Mouse (Mus musculus) heart, embryonic 16.5 days (tissue): ENCODE measurements around the gene Hmga1b. TPM values are rescaled to one million over a fixed set of nuclear protein-coding genes. Genes with fewer than 3 reads are reported as not detected.
A peak's percentile ranks its signal among the peaks of the same experiment; 100 is the strongest.
"Not testable (repeated sequence)": the region's sequence is repeated elsewhere in the genome, so short reads cannot be mapped to it uniquely, and the experiment has no call there.

ENCODE experiments used
- ATAC-seq: fragments of 200-750 bp; cut with Nextera tagmentation; replicated peaks from 2 replicates; pipeline ENCODE4 v1.8.0; 2017; ENCODE audit warnings: moderate number of reproducible peaks; ENCODE audit not compliant: insufficient read depth, low FRiP score; ENCODE audit errors: extremely low read depth
- H3K27ac ChIP-seq: fragments of 300-500 bp; sonication (generic); 2 replicates; pipeline ENCODE4 v1.5.1; 2014; ENCODE audit warnings: mild to moderate bottlenecking, low read length, control low read depth, moderate library complexity
- H3K27me3 ChIP-seq: fragments of 300-500 bp; sonication (generic); 2 replicates; pipeline ENCODE4 v1.6.1; 2014; ENCODE audit warnings: low read length, mixed read lengths; ENCODE audit not compliant: control insufficient read depth, insufficient read depth
- H3K36me3 ChIP-seq: fragments of 300-500 bp; sonication (generic); 2 replicates; pipeline ENCODE4 v1.6.1; 2014; ENCODE audit not compliant: control insufficient read depth, insufficient read depth
- H3K4me1 ChIP-seq: fragments of 300-500 bp; sonication (generic); 2 replicates; pipeline ENCODE4 v1.6.1; 2014; ENCODE audit warnings: low read length, mixed read lengths; ENCODE audit not compliant: control insufficient read depth, insufficient read depth
- H3K4me2 ChIP-seq: fragments of 300-500 bp; sonication (generic); 2 replicates; pipeline ENCODE4 v1.6.1; 2014; ENCODE audit warnings: low read depth, mild to moderate bottlenecking, control low read depth, low read length
- H3K4me3 ChIP-seq: fragments of 300-500 bp; sonication (generic); 2 replicates; pipeline ENCODE4 v1.5.1; 2014; ENCODE audit warnings: mild to moderate bottlenecking, control low read depth, low read length
- H3K9ac ChIP-seq: fragments of 300-500 bp; sonication (generic); 2 replicates; pipeline ENCODE4 v1.6.1; 2014; ENCODE audit warnings: low read length, control low read depth
- H3K9me3 ChIP-seq: fragments of 300-500 bp; sonication (generic); replicated peaks from 2 replicates; pipeline ENCODE4 v1.6.1; 2016; ENCODE audit warnings: low read length; ENCODE audit not compliant: control insufficient read depth
- WGBS: fragments of 180-500 bp; shearing (Covaris S2); extraction: QIAGEN DNeasy Blood & Tissue Kit; methylation state at CpG from one replicate; pipeline ENCODE4 v1.1.7; 2014; 5-methylcytosine and 5-hydroxymethylcytosine counted together
- polyA plus RNA-seq: library from polyadenylated mRNA; unstranded; fragments of >200 nt; fragmentation: Nextera tagmentation; extraction: Ambion mirVana; gene quantifications from 2 replicates; pipeline ENCODE4 v1.2.1, GENCODE M21; 2015

Hmga1b gene
- polyA plus RNA-seq: 1.3 and 6.9 TPM in 2 replicates

DNA sequence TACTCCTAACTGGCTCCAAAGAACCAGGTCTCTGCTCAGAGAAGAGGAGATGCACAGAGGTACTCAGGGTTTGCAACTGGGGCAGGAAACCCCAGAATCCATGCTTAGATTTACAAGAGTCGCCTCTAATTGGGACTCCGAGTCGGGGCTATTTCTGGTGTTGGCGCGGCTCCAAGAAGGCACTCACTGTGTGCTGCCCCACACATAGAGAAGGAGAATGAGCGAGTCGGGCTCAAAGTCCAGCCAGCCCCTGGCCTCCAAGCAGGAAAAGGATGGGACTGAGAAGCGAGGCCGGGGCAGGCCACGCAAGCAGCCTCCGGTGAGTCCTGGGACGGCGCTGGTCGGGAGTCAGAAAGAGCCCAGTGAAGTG lies at the start of gene Hmga1b:
TSS of gene Hmga1b (plus strand) at position 123 of the 370 bp plus-strand sequence.
- not testable (repeated sequence) for H3K27me3 ChIP-seq, H3K27ac ChIP-seq, H3K4me1 ChIP-seq, H3K36me3 ChIP-seq
- ATAC-seq: peak; percentile 49; the same call in 1 of the 2 replicates
- 10% methylated on average over 14 of the region's 14 CpGs for WGBS
- Histone ChIP-seq H3K9me3 (peaks cover 20% of the 10 kb centered on the region), H3K4me2 (peak within 1 kb of the TSS; percentile 49), H3K9ac (peak within 1 kb of the TSS; percentile 62), H3K4me3 (peak within 1 kb of the TSS; percentile 6; the same call in 1 of the 2 replicates)

DNA sequence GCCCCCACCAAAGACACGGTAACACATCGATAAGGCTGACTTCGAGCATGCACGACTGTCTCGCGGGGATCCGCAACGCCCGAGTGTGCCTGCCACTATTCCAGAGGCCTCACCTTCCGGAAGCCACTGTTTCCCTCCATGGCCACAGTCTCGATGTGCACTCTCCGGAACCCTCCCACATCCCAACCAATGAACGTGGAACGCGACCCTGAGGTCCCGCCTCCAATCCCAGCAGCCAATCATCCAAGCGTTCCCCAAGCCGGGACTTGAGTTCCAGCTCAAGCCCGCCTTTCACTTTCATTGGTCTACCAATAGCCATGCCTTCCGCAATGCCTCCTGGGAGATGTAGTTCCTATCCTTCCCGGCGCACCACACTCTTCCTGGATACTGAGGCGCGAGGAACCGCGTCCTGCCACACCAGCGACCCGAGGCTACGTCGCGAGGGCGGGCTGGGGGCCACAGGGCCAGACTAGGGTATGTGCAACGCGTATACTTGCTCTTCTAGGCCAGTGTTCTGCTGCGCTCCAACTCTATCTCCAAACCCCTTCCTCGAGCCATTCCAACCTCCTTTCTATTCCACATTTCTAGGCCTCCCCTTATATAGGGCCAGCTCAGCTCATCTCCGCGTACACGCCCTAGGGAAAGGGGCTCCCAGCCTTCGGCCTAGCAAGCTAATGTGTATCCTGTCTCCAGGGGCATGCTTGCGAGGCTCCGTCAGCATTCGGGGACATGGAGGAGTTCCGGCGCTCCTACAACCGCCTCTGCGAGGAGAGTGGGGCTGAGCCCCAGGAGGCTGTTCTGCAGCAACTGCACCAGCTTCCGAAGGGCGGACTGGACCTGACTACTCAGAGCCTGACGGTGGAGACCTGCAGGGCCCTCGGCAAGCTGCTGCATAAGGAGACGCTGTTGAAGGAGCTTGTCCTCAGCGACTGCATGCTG lies 48.7 kb upstream of the Hmga1b start, which contains the start of the genes Cenpx and Lrrc45:
TSS of gene Cenpx (minus strand) at position 159 of the 939 bp plus-strand sequence.
TSS of gene Lrrc45 (plus strand) at position 346 of the 939 bp plus-strand sequence.
- Histone ChIP-seq H3K27me3 (no peaks in the 10 kb centered on the region), H3K9me3 (no peaks in the 10 kb centered on the region), H3K4me3 (peak within 1 kb of the TSS; percentile 82), H3K36me3 (peaks cover 20% of the 10 kb centered on the region), H3K9ac (peak within 1 kb of the TSS; percentile 84), H3K27ac (peak within 1 kb of the TSS; percentile 79), H3K4me2 (peak within 1 kb of the TSS; percentile 100), H3K4me1 (peaks cover 15% of the 10 kb centered on the region)
- peak; percentile 95 for ATAC-seq
- WGBS: 2% methylated on average over 53 of the region's 53 CpGs

DNA sequence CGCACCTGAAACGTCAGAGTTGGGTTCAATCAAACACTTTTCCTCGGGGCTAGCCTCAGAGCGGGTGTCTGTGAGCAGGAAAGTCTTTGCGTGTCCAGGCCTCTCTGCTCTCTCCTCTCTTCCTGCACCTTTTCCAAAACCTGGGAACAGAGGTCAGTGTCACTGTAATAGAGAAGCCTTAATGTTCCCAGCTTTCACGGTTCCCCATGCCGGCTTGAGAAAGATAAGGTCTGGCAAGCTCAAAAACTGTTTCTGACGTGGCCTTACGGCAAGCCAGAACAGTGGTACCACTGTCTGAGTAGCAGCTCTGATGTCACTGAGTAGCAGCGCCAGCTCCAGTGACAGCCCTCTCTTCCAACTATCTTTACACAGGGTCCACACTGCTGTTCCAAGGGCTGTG lies 48.0 kb upstream of the Hmga1b start:
- WGBS: 37% methylated on average over 10 of the region's 10 CpGs
- peaks cover 15% of the 10 kb centered on the region for H3K4me1 ChIP-seq
- H3K9me3 ChIP-seq: no peaks in the 10 kb centered on the region
- no peaks in the 10 kb centered on the region for H3K27me3 ChIP-seq
- H3K36me3 ChIP-seq: peaks cover 17% of the 10 kb centered on the region
- peak overlapping the region; percentile 82 for H3K4me3 ChIP-seq
- peak overlapping the region; percentile 100 for H3K4me2 ChIP-seq
- H3K27ac ChIP-seq: no peak overlapping the region
- peak overlapping the region; percentile 79 for H3K9ac ChIP-seq
- ATAC-seq: no peak

DNA sequence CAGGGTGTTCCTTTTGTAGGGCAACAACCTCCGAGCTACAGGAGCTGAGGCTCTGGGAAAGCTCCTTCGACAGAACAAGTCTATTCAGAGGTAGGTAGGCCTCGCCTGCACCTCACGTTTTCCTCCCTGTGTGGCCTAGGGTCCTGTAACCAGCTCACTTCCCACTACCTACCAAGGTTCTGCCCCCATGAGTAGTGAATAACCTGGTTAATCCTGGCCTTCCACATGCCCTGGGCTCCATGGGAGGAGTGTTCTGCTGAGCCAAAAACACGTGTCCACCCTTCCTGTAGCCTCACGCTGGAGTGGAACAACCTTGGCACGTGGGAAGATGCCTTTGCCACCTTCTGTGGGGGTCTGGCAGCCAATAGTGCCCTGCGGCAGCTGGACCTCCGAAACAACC lies 47.5 kb upstream of the Hmga1b start:
- no peak overlapping the region for H3K4me2 ChIP-seq
- WGBS: 88% methylated on average over 9 of the region's 9 CpGs
- H3K4me3 ChIP-seq: no peak overlapping the region
- no peak overlapping the region for H3K27ac ChIP-seq
- ATAC-seq: no peak
- peaks cover 18% of the 10 kb centered on the region for H3K36me3 ChIP-seq
- H3K27me3 ChIP-seq: peaks cover 2% of the 10 kb centered on the region; the same call in 1 of the 2 replicates
- peaks cover 15% of the 10 kb centered on the region for H3K4me1 ChIP-seq
- no peaks in the 10 kb centered on the region for H3K9me3 ChIP-seq
- H3K9ac ChIP-seq: no peak overlapping the region; the same call in 1 of the 2 replicates

DNA sequence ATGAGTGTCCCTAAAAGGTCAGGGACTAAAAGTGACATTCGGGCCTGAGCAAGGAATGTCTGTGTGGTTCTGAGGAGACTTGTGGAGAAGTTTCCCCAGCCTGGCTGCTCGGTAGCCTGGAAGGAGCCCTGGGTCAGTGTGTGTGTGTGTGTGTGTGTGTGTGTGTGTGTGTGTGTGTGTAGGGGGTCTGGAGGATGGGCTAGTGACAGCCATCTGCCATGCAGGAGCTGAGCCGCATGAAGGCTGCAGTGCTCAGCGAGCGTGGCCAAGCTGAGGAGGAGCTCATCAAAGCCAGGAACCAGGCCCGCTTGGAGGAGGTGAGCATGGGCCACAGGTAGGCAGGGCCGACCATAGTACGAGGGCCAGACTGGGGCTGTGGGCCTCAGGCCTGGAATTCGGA lies 43.4 kb upstream of the Hmga1b start:
- H3K36me3 ChIP-seq: peaks cover 9% of the 10 kb centered on the region; the same call in 1 of the 2 replicates
- no peak for ATAC-seq
- no peak overlapping the region for H3K9ac ChIP-seq
- H3K27me3 ChIP-seq: peaks cover 23% of the 10 kb centered on the region
- H3K27ac ChIP-seq: no peak overlapping the region
- WGBS: 90% methylated on average over 9 of the region's 9 CpGs
- H3K9me3 ChIP-seq: no peaks in the 10 kb centered on the region
- H3K4me1 ChIP-seq: peaks cover 19% of the 10 kb centered on the region
- no peak overlapping the region for H3K4me2 ChIP-seq
- H3K4me3 ChIP-seq: no peak overlapping the region

DNA sequence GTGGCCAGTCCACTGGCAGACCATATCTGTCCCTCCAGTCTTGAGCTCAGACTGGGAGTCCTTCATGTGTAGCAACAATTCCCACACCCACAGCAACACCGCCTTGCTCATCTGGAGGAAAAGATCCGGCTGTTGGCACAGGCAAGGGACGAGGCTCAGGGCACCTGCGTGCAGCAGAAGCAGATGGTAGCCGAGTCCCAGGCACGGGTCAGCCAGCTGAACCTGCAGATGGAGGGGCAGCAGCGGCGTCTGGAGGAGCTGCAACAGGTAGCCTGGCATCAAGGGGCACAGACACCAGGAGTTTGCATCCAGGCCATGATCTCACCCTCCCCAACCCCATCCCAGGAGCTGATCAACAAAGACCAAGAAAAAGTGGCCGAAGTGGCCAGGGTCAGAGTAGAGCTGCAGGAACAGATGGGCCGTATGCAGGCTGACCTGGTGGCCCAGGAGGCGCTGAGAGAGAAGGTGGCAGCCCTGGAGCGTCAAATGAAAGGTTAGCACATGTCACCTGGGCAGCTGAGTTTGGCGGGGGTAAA lies 42.7 kb upstream of the Hmga1b start:
- peaks cover 23% of the 10 kb centered on the region for H3K27me3 ChIP-seq
- no peak overlapping the region for H3K4me3 ChIP-seq
- peaks cover 9% of the 10 kb centered on the region; the same call in 1 of the 2 replicates for H3K36me3 ChIP-seq
- ATAC-seq: no peak
- no peaks in the 10 kb centered on the region for H3K9me3 ChIP-seq
- 90% methylated on average over 13 of the region's 13 CpGs for WGBS
- no peak overlapping the region for H3K9ac ChIP-seq
- no peak overlapping the region for H3K4me2 ChIP-seq
- peaks cover 13% of the 10 kb centered on the region for H3K4me1 ChIP-seq
- no peak overlapping the region for H3K27ac ChIP-seq

DNA sequence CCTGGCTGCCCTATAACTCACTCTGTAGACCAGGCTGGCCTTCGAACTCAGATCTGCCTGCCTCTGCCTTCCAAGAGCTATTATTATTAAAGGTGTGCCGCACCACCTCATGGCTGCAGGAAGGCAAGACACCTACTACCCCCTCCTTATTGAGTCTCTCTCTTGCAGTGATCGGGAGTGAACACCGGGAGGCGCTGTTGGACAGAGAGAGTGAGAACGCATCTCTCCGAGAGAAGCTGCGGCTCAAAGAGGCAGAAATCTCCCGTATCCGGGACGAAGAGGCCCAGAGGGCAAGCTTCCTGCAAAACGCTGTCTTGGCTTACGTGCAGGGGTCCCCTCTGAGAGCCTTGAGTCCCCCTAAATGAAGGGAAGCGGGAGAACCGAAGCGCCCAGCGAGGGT lies 42.1 kb upstream of the Hmga1b start:
- 0 out of 2 replicates have a peak, but pooled peaks have one; percentile 4 for ATAC-seq
- 9% methylated on average over 17 of the region's 17 CpGs for WGBS
- H3K9ac ChIP-seq: peak overlapping the region; percentile 53
- peaks cover 23% of the 10 kb centered on the region for H3K27me3 ChIP-seq
- H3K4me2 ChIP-seq: peak overlapping the region; percentile 97
- no peaks in the 10 kb centered on the region for H3K9me3 ChIP-seq
- H3K36me3 ChIP-seq: peaks cover 9% of the 10 kb centered on the region; the same call in 1 of the 2 replicates
- H3K27ac ChIP-seq: no peak overlapping the region
- peaks cover 13% of the 10 kb centered on the region for H3K4me1 ChIP-seq
- peak overlapping the region; percentile 63 for H3K4me3 ChIP-seq

DNA sequence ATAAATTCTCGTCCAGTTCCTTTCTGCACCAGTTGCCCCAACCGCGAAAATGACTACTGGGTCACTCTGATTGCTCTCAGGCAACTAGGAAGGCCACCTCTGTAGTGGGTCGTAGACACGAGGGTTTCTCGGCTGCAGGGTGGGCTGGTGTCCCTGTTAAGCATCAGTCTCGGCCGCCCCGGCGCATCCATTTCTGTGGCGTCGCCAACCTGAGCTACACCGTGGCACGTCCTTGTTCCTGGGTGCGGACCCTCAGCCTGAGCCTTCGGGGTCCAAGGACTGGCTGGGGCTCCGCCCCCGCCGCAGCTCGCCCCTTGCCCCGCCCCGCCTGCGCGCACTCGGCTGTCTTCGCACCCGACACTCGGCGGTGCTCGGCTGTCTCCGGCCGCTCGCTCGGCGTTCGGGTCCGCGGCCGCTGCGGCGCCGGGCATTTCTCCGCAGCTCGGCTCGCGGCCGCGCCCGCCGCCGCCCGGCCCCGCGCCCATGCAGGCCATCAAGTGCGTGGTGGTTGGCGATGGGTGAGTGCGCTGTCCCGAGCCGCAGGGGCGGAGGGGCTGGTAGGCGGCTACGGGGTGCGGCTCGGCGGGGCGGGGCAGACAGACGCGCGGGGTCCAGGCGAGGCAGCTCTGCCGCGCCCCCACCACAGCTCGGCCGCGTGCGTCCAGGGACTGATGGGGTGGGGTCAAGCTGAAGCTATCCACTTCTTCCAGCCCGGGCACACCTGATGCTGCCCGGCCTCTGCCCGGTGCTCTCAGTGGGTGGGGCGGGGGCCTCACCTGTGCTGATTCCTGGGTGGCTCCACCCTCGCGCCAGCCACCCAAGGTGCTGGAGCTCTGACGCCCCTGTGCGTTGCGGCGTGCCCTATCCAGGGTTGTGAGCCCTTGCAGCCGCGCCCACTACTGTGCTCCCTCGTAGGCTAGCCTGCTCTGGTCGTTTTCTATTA lies 41.2 kb upstream of the Hmga1b start, which contains the start of gene Rac3:
TSS of gene Rac3 (plus strand) at position 347 of the 943 bp plus-strand sequence.
- peak within 1 kb of the TSS; percentile 63 for H3K4me3 ChIP-seq
- no peak within 1 kb of the TSS for H3K27ac ChIP-seq
- H3K27me3 ChIP-seq: peaks cover 30% of the 10 kb centered on the region

More for the DNA sequence above, 41.2 kb upstream of the Hmga1b start, which contains the start of gene Rac3:
- Histone ChIP-seq H3K36me3 (peaks cover 9% of the 10 kb centered on the region; the same call in 1 of the 2 replicates), H3K4me2 (peak within 1 kb of the TSS; percentile 97), H3K4me1 (peaks cover 13% of the 10 kb centered on the region), H3K9me3 (no peaks in the 10 kb centered on the region), H3K9ac (peak within 1 kb of the TSS; percentile 53)
- WGBS: 1% methylated on average over 86 of the region's 90 CpGs
- peak; percentile 70 for ATAC-seq
